Mouse (Mus musculus) urinary bladder, postnatal 14 days (tissue): ENCODE results near the gene Rbpms2.
"Not testable (repeated sequence)": the region's sequence is repeated elsewhere in the genome, so short reads cannot be mapped to it uniquely, and the experiment has no call there.

ENCODE experiments used
- DNase-seq: peaks from one replicate; pipeline ENCODE4 v3.0.0; 2021; ENCODE audit warnings: low spot score

Gene Rbpms2

GRCm38 (mm10) chr9:65657218-65657617 lies 27.8 kb downstream of the Rbpms2 start:
- DNase-seq: no peak

DNA sequence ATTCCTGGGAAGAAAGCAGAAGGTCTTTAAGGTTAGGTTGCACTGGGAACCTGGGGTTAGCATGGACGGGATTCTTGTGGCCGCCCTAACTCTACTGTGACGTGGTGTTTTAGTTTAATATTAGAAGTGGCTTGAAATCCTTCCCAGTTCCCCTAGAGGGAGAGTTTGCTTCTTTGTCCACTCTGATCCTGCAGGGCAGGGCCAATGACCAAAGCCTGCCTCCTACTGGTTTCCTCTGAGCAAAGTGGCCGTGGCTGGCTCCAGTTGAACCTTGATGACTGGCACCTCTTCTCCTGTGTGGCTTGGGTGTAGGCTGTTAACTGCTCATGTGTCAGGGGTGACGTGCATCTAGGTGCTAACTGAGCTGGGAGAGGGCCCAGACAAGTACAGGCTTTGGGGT lies 31.6 kb downstream of the Rbpms2 start:
- no peak for DNase-seq

DNA sequence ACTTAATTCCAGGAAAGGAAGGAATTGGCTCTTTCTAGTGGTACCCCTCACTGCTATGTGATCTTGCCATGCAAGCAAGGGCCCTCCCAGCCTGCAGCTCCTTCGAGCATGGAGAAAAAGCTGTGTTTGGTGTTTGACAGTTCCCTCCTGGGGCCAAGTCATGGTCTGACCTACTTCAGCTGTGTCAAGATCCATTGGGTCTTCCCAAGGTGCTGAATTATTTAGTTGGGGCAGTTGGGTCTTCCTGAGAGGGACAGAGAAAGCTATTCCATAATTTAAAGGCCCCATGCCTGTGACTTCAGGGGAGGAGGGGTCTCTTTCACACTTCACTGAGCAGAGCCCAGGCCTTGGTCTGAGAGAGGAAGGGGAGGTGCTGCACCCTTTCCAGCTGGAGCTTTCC lies 32.0 kb downstream of the Rbpms2 start:
- DNase-seq: no peak

GRCm38 (mm10) chr9:65664163-65664562 lies 34.7 kb downstream of the Rbpms2 start:
- peak; percentile 72 for DNase-seq

DNA sequence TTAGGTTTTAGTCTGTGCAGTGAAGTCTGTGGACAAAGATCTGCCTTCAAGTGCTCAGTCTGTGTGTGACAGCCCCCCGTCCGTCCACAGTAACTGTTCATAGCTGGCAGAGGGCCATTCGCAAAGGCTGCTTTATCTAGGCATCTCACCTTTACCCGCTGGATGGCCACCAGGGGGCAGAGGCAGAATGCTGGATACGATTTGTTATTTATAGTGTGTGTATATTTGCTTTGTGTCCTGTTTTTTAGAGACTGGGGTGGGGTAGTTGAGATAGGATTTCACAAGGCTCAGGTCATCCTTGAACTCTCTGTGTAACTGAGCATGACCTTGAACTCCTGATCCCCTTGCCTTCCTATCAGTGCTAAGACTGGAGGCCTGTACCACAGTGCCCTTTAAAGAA lies 36.6 kb downstream of the Rbpms2 start:
- peak; percentile 79 for DNase-seq

- no peak for DNase-seq
Measured at GRCm38 (mm10) chr9:65667701-65668100, 38.3 kb downstream of the Rbpms2 start, which contains the start of gene Oaz2. Gene Oaz2, plus strand, starts transcription at chr9:65668001.

GRCm38 (mm10) chr9:65671431-65671931 lies 42.0 kb downstream of the Rbpms2 start:
- DNase-seq: no peak

DNA sequence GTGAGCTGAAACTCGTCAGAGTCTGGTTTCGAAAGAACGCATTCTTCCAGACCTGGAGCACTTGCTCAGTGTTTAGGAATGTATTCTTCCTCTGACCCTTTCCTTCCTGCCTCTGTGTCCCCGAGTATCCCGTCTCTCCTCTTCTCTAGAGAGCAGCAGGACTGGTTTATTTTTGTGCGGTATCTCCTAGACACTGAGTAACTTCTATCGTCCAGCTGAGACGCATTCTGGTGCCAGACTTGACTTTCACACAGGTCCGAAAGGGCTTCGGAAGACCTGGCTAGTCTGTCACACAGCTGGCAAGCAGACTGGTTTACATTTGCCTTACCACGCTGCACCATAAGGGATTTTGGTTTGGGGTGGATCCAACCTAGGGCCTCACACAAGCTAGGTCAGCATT lies 43.5 kb downstream of the Rbpms2 start:
- DNase-seq: no peak

DNA sequence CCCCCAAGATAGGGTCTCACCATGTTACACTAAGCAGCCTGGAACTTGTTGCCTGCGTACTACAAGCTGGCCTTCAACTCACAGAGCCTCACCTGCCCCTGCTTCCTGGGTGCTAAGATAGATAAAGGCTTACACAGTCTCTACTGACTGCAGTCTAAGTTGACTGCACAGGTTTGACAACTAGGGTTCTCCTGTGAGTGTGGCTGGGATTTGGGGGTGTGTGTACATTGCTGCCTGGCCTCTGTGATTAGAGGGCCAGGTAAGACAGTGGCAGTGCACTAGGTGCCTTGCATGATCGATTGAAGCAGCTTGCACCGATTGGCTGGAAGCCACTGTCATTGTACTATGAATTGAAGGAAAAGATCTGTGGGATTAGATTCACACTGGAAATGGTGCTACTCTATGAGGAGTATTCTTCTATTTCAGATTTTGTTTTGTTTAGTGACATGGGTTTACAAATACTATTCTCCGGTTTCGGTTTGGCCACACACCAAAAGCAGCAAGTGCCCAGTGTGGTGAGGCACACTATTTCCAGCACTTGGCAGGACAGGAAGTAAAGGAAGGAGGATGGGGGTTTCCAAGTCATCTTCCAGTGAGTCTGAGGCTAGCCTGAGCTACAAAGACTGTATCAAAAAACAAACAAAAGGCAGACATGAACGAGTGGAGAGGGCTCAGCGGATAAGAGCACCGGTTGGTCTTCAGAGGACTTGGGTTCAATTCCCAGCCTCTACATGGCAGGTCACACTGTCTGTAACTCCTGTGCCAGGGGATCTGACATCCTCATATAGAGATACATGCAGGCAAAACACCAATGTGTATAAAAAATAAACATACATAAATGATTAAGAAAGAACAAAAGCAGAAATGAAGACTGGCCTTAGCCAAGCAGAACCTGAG lies 46.3 kb downstream of the Rbpms2 start:
- DNase-seq: no peak

GRCm38 (mm10) chr9:65676358-65677118 lies 47.1 kb downstream of the Rbpms2 start:
- DNase-seq: peak; percentile 98

DNA sequence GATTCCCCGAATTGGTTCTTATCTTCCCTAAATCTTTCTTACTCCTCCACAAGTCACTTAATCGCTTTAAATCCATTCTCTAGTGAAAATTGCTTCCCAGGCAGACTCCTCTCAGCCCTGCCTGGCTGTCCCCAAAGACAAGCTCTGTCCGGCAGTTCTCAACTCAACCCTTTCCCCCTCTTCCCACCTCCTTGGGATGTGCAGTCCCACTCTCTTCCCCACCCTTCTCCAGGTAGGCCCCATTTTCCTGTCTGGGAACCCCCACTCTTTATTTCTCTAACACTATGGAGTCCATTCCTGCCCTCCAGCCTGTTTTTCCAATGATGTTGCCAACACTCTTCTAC lies 47.6 kb downstream of the Rbpms2 start:
- DNase-seq: no peak

- peak; percentile 37 for DNase-seq
Measured at GRCm38 (mm10) chr9:65679181-65679761, 49.8 kb downstream of the Rbpms2 start.

- DNase-seq: no peak
Measured at GRCm38 (mm10) chr9:65680938-65681633, 51.6 kb downstream of the Rbpms2 start.

DNA sequence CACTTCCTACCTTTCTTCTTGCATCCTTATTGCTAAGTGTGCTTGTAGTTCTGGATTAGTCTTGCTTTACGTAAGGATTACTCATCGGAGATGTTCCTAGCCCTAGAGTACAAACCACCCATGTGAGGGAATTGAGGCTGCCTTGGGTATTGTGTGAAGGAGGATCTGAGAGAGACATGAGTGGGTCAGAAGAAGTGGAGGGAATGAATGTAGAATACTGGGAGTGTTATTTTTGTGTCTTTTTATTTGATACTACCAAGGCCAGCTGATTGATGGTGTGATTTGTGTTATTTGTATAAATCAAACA lies 52.1 kb downstream of the Rbpms2 start:
- DNase-seq: no peak

DNA sequence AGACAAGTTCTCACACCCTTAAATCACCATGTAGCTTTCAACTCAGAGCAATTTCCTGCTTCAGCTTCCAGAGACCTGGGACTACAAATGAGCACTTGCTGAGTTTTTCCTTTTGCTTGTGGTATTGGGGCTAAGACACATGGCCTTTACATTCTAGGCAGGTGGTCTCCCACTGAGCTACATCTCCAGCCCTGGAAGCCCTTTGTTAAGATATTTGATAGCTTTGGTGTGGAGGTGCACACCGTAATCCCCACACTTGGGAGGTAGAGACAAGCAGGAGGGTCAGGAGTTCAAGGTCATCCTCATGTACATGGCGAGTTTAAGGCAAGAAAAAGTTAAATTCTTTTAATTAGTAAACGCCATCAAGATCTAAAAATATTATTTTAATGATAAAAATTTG lies 52.7 kb downstream of the Rbpms2 start:
- no peak for DNase-seq

GRCm38 (mm10) chr9:65682994-65683393 lies 53.5 kb downstream of the Rbpms2 start:
- DNase-seq: no peak

- no peak for DNase-seq
Measured at GRCm38 (mm10) chr9:65684704-65685103, 55.3 kb downstream of the Rbpms2 start.

GRCm38 (mm10) chr9:65689869-65690268 lies 60.4 kb downstream of the Rbpms2 start:
- not testable (repeated sequence) for DNase-seq

DNA sequence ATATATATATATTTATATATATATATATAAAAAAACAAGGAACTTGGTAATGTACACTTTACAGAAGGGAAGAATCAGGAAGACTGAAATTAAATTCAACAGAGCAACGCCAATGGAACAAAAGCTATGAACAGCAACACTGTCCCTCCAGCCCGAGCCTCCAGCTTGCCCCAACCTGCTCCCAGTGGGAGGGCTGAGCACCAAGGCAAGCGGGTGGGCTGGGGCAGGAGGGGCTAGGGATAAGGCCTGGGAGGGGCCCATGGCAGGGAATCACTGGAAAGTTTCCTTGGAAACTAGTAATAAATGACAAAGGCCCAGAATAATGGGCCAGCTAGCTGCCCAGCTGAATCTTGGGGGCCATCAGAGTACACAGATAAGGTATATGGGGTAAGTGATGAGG lies 63.0 kb downstream of the Rbpms2 start:
- DNase-seq: no peak

DNA sequence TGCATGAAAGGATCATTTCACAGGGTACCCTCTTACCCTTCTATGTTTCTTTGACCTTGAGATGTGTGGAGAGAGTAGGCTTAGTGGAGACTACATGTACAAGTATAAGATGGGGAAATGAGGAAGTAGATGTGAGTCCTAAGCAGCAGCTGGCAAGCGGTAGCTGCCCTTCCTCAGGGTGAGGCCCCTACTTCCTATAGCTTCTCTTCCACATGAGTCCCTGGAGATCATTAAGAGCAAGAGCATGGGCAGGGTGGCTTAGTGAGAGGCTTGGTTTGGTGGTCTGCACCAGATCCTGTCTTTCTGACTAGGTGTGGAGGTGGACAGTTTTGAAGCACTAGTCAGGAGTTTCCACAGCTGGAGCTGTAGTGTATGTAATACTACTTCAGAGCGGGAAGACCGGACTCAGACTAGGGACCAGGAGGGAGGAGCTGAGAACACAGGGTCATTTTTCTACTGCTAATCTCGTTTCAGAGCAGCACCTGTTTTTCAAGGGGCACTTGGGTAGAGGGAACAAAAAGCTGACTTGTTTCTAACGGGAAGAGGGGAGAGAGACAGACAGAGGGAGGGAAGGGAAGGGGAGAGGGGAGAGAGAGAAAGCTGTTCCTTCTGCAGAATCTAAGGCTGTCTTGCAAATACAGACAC lies 63.6 kb downstream of the Rbpms2 start:
- no peak for DNase-seq

- peak; percentile 29 for DNase-seq
Measured at GRCm38 (mm10) chr9:65695646-65696045, 66.2 kb downstream of the Rbpms2 start.

DNA sequence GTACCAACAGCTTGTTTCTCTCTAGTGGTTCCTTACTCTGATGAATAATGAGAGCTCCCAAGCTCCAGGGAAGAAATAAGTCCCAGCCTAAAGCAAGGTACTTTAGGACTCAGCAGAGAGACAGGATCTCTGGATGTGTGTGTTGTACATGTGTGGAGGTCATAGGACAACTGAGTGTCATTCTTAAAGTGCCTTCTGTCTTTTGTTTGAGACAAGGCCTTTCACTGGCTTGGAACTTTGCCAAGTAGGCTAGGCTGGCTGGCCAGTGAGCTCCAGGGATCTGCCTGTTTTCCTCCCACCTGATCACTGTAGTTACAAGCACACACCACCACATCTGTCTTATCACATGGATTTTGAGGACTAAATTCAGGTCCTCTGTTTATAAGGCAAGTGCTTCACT lies 66.9 kb downstream of the Rbpms2 start:
- DNase-seq: no peak
